13 mouse cellular contexts compared by ENCODE assay signal in genomic region chr2:71534242-71535052, GRCm38 (mm10). TPM values are rescaled to one million over a fixed set of nuclear protein-coding genes. Genes with fewer than 3 reads are reported as not detected.
DNase-seq lines count a peak whose midpoint lies in the region; ATAC-seq lines count a peak whose summit lies in the region.
"Had no signal": no experiment of that assay in that cellular context is flagged by ENCODE, and none has a peak within 500 bp of the region (broad histone marks: within the 10 kb centered on the region; RNA-seq: fewer than 3 reads in every experiment).

No protein-coding gene starts in this region.

- ATAC-seq in hindbrain, embryonic 11.5 days (ENCODE audit: low FRiP score): no peak
- ATAC-seq in hindbrain, embryonic 12.5 days (ENCODE audit: low FRiP score): no peak
- ATAC-seq in embryonic facial prominence, embryonic 11.5 days (replicated peaks; ENCODE audit: insufficient number of reproducible peaks, low FRiP score, low TSS enrichment, low read depth): no peak
- ATAC-seq in erythroid progenitor cell, adult 5-6 weeks (replicated peaks; ENCODE audit: low FRiP score, poor library complexity, severe bottlenecking): no peak
- ATAC-seq: lung, postnatal 0 days had no signal

- no peak overlapping the region for H3K27ac ChIP-seq in hindbrain, embryonic 11.5 days (ENCODE audit: low read depth, low read length)
- H3K27ac ChIP-seq in hindbrain, embryonic 12.5 days: no peak overlapping the region
- H3K27ac ChIP-seq in embryonic facial prominence, embryonic 11.5 days (replicated peaks; ENCODE audit: low read depth, low read length): peak overlapping the region; percentile 72
- H3K27ac ChIP-seq: limb, embryonic 12.5 days had no signal

- H3K9ac ChIP-seq in hindbrain, embryonic 11.5 days (ENCODE audit: low read depth, low read length): no peak overlapping the region
- no peak overlapping the region for H3K9ac ChIP-seq in hindbrain, embryonic 12.5 days
- H3K9ac ChIP-seq in embryonic facial prominence, embryonic 11.5 days (replicated peaks; ENCODE audit: low read length): peak overlapping the region; percentile 61
- H3K9ac ChIP-seq: limb, embryonic 12.5 days had no signal

- H3K27me3 ChIP-seq in hindbrain, embryonic 11.5 days (ENCODE audit: control insufficient read depth, insufficient read depth, low read length): peaks cover 90% of the 10 kb centered on the region
- peaks cover 95% of the 10 kb centered on the region for H3K27me3 ChIP-seq in hindbrain, embryonic 12.5 days
- H3K27me3 ChIP-seq in embryonic facial prominence, embryonic 11.5 days (ENCODE audit: control insufficient read depth, insufficient read depth, low read length): peaks cover 39% of the 10 kb centered on the region

- H3K9me3 ChIP-seq in hindbrain, embryonic 11.5 days (ENCODE audit: control insufficient read depth, low read length): no peaks in the 10 kb centered on the region
- no peaks in the 10 kb centered on the region for H3K9me3 ChIP-seq in hindbrain, embryonic 12.5 days (replicated peaks)
- H3K9me3 ChIP-seq in embryonic facial prominence, embryonic 11.5 days (replicated peaks; ENCODE audit: control insufficient read depth, low read length): no peaks in the 10 kb centered on the region
- H3K9me3 ChIP-seq: limb, embryonic 12.5 days had no signal

- DNase-seq in hindbrain, embryonic 11.5 days (ENCODE audit: low spot score): peak; percentile 60
- DNase-seq in ES-CJ7 (ENCODE audit: low read depth, low spot score): peak; percentile 56
- DNase-seq in embryonic facial prominence, embryonic 11.5 days (ENCODE audit: low spot score): peak; percentile 38
- DNase-seq in induced T-regulatory cell, adult 2 months (ENCODE audit: low read depth): peak; percentile 27
- no peak for DNase-seq in gastrocnemius, adult 18-20 months (ENCODE audit: low spot score)
- no peak for DNase-seq in layer of hippocampus, postnatal 14 days (ENCODE audit: low spot score in 2 of 2)
- DNase-seq: right cerebral cortex, postnatal 14 days; thymus, adult 18-20 months had no signal

- WGBS in hindbrain, embryonic 11.5 days: 1% methylated on average over 20 of the region's 20 CpGs
- WGBS in hindbrain, embryonic 12.5 days: under 1% methylated on average over 20 of the region's 20 CpGs
- under 1% methylated on average over 20 of the region's 20 CpGs for WGBS in embryonic facial prominence, embryonic 11.5 days

- no peak overlapping the region for H3K4me3 ChIP-seq in hindbrain, embryonic 11.5 days (ENCODE audit: low read depth, low read length)
- no peak overlapping the region; the same call in 1 of the 2 replicates for H3K4me3 ChIP-seq in hindbrain, embryonic 12.5 days
- peak overlapping the region; percentile 59 for H3K4me3 ChIP-seq in embryonic facial prominence, embryonic 11.5 days (ENCODE audit: low read depth, low read length)
- H3K4me3 ChIP-seq: limb, embryonic 12.5 days had no signal

- no peaks in the 10 kb centered on the region for H3K36me3 ChIP-seq in hindbrain, embryonic 11.5 days (ENCODE audit: control insufficient read depth, insufficient read depth, low read length)
- no peaks in the 10 kb centered on the region for H3K36me3 ChIP-seq in hindbrain, embryonic 12.5 days
- H3K36me3 ChIP-seq in embryonic facial prominence, embryonic 11.5 days (replicated peaks; ENCODE audit: control insufficient read depth, insufficient read depth, low read depth, low read length): no peaks in the 10 kb centered on the region
- H3K36me3 ChIP-seq: limb, embryonic 12.5 days had no signal

- peaks cover 4% of the 10 kb centered on the region for H3K4me1 ChIP-seq in hindbrain, embryonic 11.5 days (replicated peaks; ENCODE audit: control insufficient read depth, insufficient read depth, low read length)
- H3K4me1 ChIP-seq in hindbrain, embryonic 12.5 days: peaks cover 5% of the 10 kb centered on the region
- H3K4me1 ChIP-seq in embryonic facial prominence, embryonic 11.5 days (ENCODE audit: control insufficient read depth, insufficient read depth, low read length): peaks cover 3% of the 10 kb centered on the region; the same call in 1 of the 2 replicates

- H3K4me2 ChIP-seq in hindbrain, embryonic 11.5 days (replicated peaks; ENCODE audit: low read depth, low read length): no peak overlapping the region
- no peak overlapping the region for H3K4me2 ChIP-seq in hindbrain, embryonic 12.5 days (replicated peaks)
- H3K4me2 ChIP-seq in embryonic facial prominence, embryonic 11.5 days (ENCODE audit: low read depth, low read length): peak overlapping the region; percentile 8
- H3K4me2 ChIP-seq: heart, embryonic 11.5 days; limb, embryonic 12.5 days had no signal

RNA-seq across cellular contexts. Expression of gene Dlx1, which starts 6.5 kb away (rescaled TPM):
- 1.6 and 2.1 TPM in 2 replicates for polyA plus RNA-seq in hindbrain, embryonic 11.5 days (2014; fragmentation: Nextera tagmentation; extraction: Ambion mirVana)
- polyA plus RNA-seq in hindbrain, embryonic 12.5 days (2016; fragmentation: Nextera tagmentation; extraction: Ambion mirVana): 8.3 and 10.1 TPM in 2 replicates
- 53.9 and 76.2 TPM in 2 replicates for polyA plus RNA-seq in embryonic facial prominence, embryonic 11.5 days (2014; fragmentation: Nextera tagmentation; extraction: Ambion mirVana)
- total RNA-seq in erythroid progenitor cell, adult 5-6 weeks (2015; ENCODE audit: low replicate concordance): 2.2 TPM in 1 of 2 replicates, not detected in the other
- not detected in 2 replicates for total RNA-seq in erythroid progenitor cell, adult 5-6 weeks (2017; ENCODE audit: low replicate concordance)
- total RNA-seq in gastrocnemius, adult 18-20 months (2021): not detected
- 10 to 100 TPM; 18.4 to 24.4 TPM for total RNA-seq in layer of hippocampus, postnatal 14 days (2021)
- polyA plus RNA-seq: lung, postnatal 0 days had no signal

RNA-seq across cellular contexts. Expression of gene Dlx2, which starts 12.1 kb away (rescaled TPM):
- polyA plus RNA-seq in hindbrain, embryonic 11.5 days (2014; fragmentation: Nextera tagmentation; extraction: Ambion mirVana): 1.9 and 2.2 TPM in 2 replicates
- polyA plus RNA-seq in hindbrain, embryonic 12.5 days (2016; fragmentation: Nextera tagmentation; extraction: Ambion mirVana): 4.7 and 5.3 TPM in 2 replicates
- polyA plus RNA-seq in embryonic facial prominence, embryonic 11.5 days (2014; fragmentation: Nextera tagmentation; extraction: Ambion mirVana): 18.0 and 20.3 TPM in 2 replicates
- total RNA-seq in erythroid progenitor cell, adult 5-6 weeks (2015; ENCODE audit: low replicate concordance): not detected in 2 replicates
- not detected in 2 replicates for total RNA-seq in erythroid progenitor cell, adult 5-6 weeks (2017; ENCODE audit: low replicate concordance)
- not detected for total RNA-seq in gastrocnemius, adult 18-20 months (2021)
- total RNA-seq in layer of hippocampus, postnatal 14 days (2021): 1 to 10 TPM; 6.2 to 7.5 TPM
- polyA plus RNA-seq: lung, postnatal 0 days had no signal

Comparison
In these comparisons a context has a peak if more than half of its experiments do, and no peak if none do; other contexts are left out.
1. DNase-seq: peak in hindbrain, embryonic 11.5 days (single experiment), ES-CJ7 (single experiment), embryonic facial prominence, embryonic 11.5 days (single experiment) and induced T-regulatory cell, adult 2 months (single experiment); none in gastrocnemius, adult 18-20 months (single experiment) and layer of hippocampus, postnatal 14 days (0 of 2).
2. RNA of gene Dlx1, which starts 6.5 kb away (total RNA-seq): 18.4 to 24.4 TPM in layer of hippocampus, postnatal 14 days; not detected in gastrocnemius, adult 18-20 months and 2.2 TPM in erythroid progenitor cell, adult 5-6 weeks; every median in the first group is over 4 times any median in the second.
3. RNA of gene Dlx2, which starts 12.1 kb away (total RNA-seq): 6.2 to 7.5 TPM in layer of hippocampus, postnatal 14 days; not detected in erythroid progenitor cell, adult 5-6 weeks and not detected in gastrocnemius, adult 18-20 months; every median in the first group is over 4 times any median in the second.